Mouse (Mus musculus): ENCODE data around the gene Tph1. TPM values are rescaled to one million over a fixed set of nuclear protein-coding genes. Genes with fewer than 3 reads are reported as not detected.
"Not testable (repeated sequence)": the region's sequence is repeated elsewhere in the genome, so short reads cannot be mapped to it uniquely, and the experiment has no call there.

Tph1 gene
- total RNA-seq (2021), result under 1 TPM; 0.27 to 0.31 TPM
- long read RNA-seq, experiment 1, partial matches to known transcripts, result 0 of 1 reads
- long read RNA-seq, experiment 1, other reads (novel, unspliced or antisense), result 0 of 1 reads
- long read RNA-seq, experiment 2, result 0 reads

- no peak for DNase-seq (ENCODE audit: low spot score in 2 of 2)
Measured at GRCm38 (mm10) chr7:46672160-46672672, at the start of gene Tph1. Tph1 (minus strand) TSS chr7:46672537.

GRCm38 (mm10) chr7:46720460-46720859 lies 48.1 kb upstream of the Tph1 start:
- DNase-seq (ENCODE audit: low spot score in 2 of 2), result peak; percentile 12 to 20
- intact Hi-C loops (cut with DNase I), result no loop called here

More at GRCm38 (mm10) chr7:46672160-46672672, at the start of gene Tph1:
- intact Hi-C loops (cut with DNase I), result no loop called here

GRCm38 (mm10) chr7:46719526-46719925 lies 47.2 kb upstream of the Tph1 start:
- DNase-seq (ENCODE audit: low spot score in 2 of 2), result no peak
- intact Hi-C loops (cut with DNase I), result no loop called here

GRCm38 (mm10) chr7:46718591-46719270 lies 46.4 kb upstream of the Tph1 start:
- DNase-seq (ENCODE audit: low spot score in 2 of 2), result no peak
- intact Hi-C loops (cut with DNase I), result no loop called here

- intact Hi-C loops (cut with DNase I), result no loop called here
- peak in 1 of 2 experiments; percentile 20 for DNase-seq (ENCODE audit: low spot score in 2 of 2)
Measured at GRCm38 (mm10) chr7:46716897-46717296, 44.6 kb upstream of the Tph1 start.

GRCm38 (mm10) chr7:46715600-46715999 lies 43.3 kb upstream of the Tph1 start, which contains the start of gene Saa3:
Saa3 (minus strand) TSS chr7:46715700.
- intact Hi-C loops (cut with DNase I), result loop anchor here (2.0 kb wide), 1 partner anchor 53 kb away; no protein-coding TSS in a partner anchor
- no peak for DNase-seq (ENCODE audit: low spot score in 2 of 2)

- DNase-seq (ENCODE audit: low spot score in 2 of 2), result peak; percentile 23 to 66
- intact Hi-C loops (cut with DNase I), result loop anchor here (2.0 to 5.0 kb wide), 2 partner anchors 54 to 77 kb away; partner anchors contain the start of gene Sergef
Measured at GRCm38 (mm10) chr7:46714518-46714917, 42.2 kb upstream of the Tph1 start.

GRCm38 (mm10) chr7:46712250-46712649 lies 39.9 kb upstream of the Tph1 start:
- intact Hi-C loops (cut with DNase I), result loop anchor here (5.0 kb wide), 1 partner anchor 75 kb away; the partner anchor contains the start of gene Sergef
- no peak for DNase-seq (ENCODE audit: low spot score in 2 of 2)

GRCm38 (mm10) chr7:46710390-46710844 lies 38.1 kb upstream of the Tph1 start, which contains the start of gene Saal1:
Saal1 (minus strand) TSS chr7:46710680.
- intact Hi-C loops (cut with DNase I), result loop anchor here (5.0 kb wide), 1 partner anchor 73 kb away; the partner anchor contains the start of gene Sergef
- DNase-seq (ENCODE audit: low spot score in 2 of 2), result peak; percentile 79 to 86

- DNase-seq (ENCODE audit: low spot score in 2 of 2), result no peak
- intact Hi-C loops (cut with DNase I), result no loop called here
Measured at GRCm38 (mm10) chr7:46700521-46701025, 28.2 kb upstream of the Tph1 start.

- intact Hi-C loops (cut with DNase I), result no loop called here
- DNase-seq (ENCODE audit: low spot score in 2 of 2), result no peak
Measured at GRCm38 (mm10) chr7:46696754-46697153, 24.4 kb upstream of the Tph1 start.

GRCm38 (mm10) chr7:46686827-46687226 lies 14.5 kb upstream of the Tph1 start:
- intact Hi-C loops (cut with DNase I), result no loop called here
- DNase-seq (ENCODE audit: low spot score in 2 of 2), result no peak

GRCm38 (mm10) chr7:46680732-46681131 lies 8.4 kb upstream of the Tph1 start:
- intact Hi-C loops (cut with DNase I), result no loop called here
- DNase-seq (ENCODE audit: low spot score in 2 of 2), result no peak

GRCm38 (mm10) chr7:46679044-46679443 lies 6.7 kb upstream of the Tph1 start:
- DNase-seq (ENCODE audit: low spot score in 2 of 2); intact Hi-C loops (cut with DNase I): not testable (repeated sequence)

- intact Hi-C loops (cut with DNase I), result no loop called here
- DNase-seq (ENCODE audit: low spot score in 2 of 2), result no peak
Measured at GRCm38 (mm10) chr7:46678417-46678816, 6.1 kb upstream of the Tph1 start.

GRCm38 (mm10) chr7:46676808-46677360 lies 4.5 kb upstream of the Tph1 start:
- intact Hi-C loops (cut with DNase I), result no loop called here
- no peak for DNase-seq (ENCODE audit: low spot score in 2 of 2)

GRCm38 (mm10) chr7:46675886-46676285 lies 3.5 kb upstream of the Tph1 start:
- no peak for DNase-seq (ENCODE audit: low spot score in 2 of 2)

GRCm38 (mm10) chr7:46675061-46675460 lies 2.7 kb upstream of the Tph1 start:
- intact Hi-C loops (cut with DNase I), result no loop called here
- DNase-seq (ENCODE audit: low spot score in 2 of 2), result no peak

More at GRCm38 (mm10) chr7:46675886-46676285, 3.5 kb upstream of the Tph1 start:
- intact Hi-C loops (cut with DNase I), result no loop called here

GRCm38 (mm10) chr7:46667256-46667655 lies 5.1 kb downstream of the Tph1 start:
- intact Hi-C loops (cut with DNase I), result no loop called here
- no peak for DNase-seq (ENCODE audit: low spot score in 2 of 2)

GRCm38 (mm10) chr7:46665236-46665635 lies 7.1 kb downstream of the Tph1 start:
- intact Hi-C loops (cut with DNase I), result no loop called here
- peak; percentile 16 to 40 for DNase-seq (ENCODE audit: low spot score in 2 of 2)

Measured in left cerebral cortex, postnatal 14 days (tissue).